ENCODE assay signal across 24 mouse cellular contexts in genomic region chr15:82695238-82695637, GRCm38 (mm10).
DNase-seq lines count a peak whose midpoint lies in the region; ATAC-seq and TF ChIP-seq lines count a peak whose summit lies in the region.
"Had no signal": no experiment of that assay in that cellular context is flagged by ENCODE, and none has a peak within 500 bp of the region (broad histone marks: within the 10 kb centered on the region; RNA-seq: fewer than 3 reads in every experiment).

No protein-coding gene starts in this region.

- no peaks in the 10 kb centered on the region for H3K27me3 ChIP-seq in heart, embryonic 12.5 days (replicated peaks)
- no peaks in the 10 kb centered on the region for H3K27me3 ChIP-seq in liver, adult 2 months (ENCODE audit: control insufficient read depth, insufficient read depth, low read length)
- no peaks in the 10 kb centered on the region for H3K27me3 ChIP-seq in liver, embryonic 12.5 days (replicated peaks)
- H3K27me3 ChIP-seq: forebrain, embryonic 13.5 days; heart, embryonic 15.5 days; Patski had no signal

- H3K9me3 ChIP-seq in heart, embryonic 12.5 days (replicated peaks), result no peaks in the 10 kb centered on the region
- no peaks in the 10 kb centered on the region for H3K9me3 ChIP-seq in liver, embryonic 12.5 days (replicated peaks)
- H3K9me3 ChIP-seq: forebrain, embryonic 10.5 days; forebrain, embryonic 13.5 days; heart, embryonic 15.5 days; hindbrain, embryonic 10.5 days; hindbrain, embryonic 13.5 days had no signal

- no peaks in the 10 kb centered on the region for H3K36me3 ChIP-seq in heart, embryonic 12.5 days
- H3K36me3 ChIP-seq in liver, adult 2 months (ENCODE audit: control insufficient read depth, insufficient read depth, low read length), result peaks cover 65% of the 10 kb centered on the region
- no peaks in the 10 kb centered on the region for H3K36me3 ChIP-seq in liver, embryonic 12.5 days
- H3K36me3 ChIP-seq: forebrain, embryonic 10.5 days; heart, embryonic 15.5 days; hindbrain, embryonic 10.5 days; hindbrain, embryonic 13.5 days had no signal

- no peak overlapping the region for H3K4me3 ChIP-seq in heart, embryonic 12.5 days
- no peak overlapping the region; the same call in 1 of the 2 replicates for H3K4me3 ChIP-seq in liver, adult 2 months (ENCODE audit: insufficient read depth, low read depth, low read length)
- no peak overlapping the region for H3K4me3 ChIP-seq in liver, embryonic 12.5 days
- H3K4me3 ChIP-seq: forebrain, embryonic 10.5 days; forebrain, embryonic 13.5 days; heart, embryonic 15.5 days; hindbrain, embryonic 10.5 days; hindbrain, embryonic 13.5 days had no signal

- no peaks in the 10 kb centered on the region for H3K4me1 ChIP-seq in heart, embryonic 12.5 days (replicated peaks)
- H3K4me1 ChIP-seq in liver, adult 2 months (ENCODE audit: control insufficient read depth, insufficient read depth, low read length), result peaks cover 36% of the 10 kb centered on the region
- no peaks in the 10 kb centered on the region for H3K4me1 ChIP-seq in liver, embryonic 12.5 days
- H3K4me1 ChIP-seq: forebrain, embryonic 10.5 days; forebrain, embryonic 13.5 days; heart, embryonic 15.5 days; hindbrain, embryonic 10.5 days; hindbrain, embryonic 13.5 days had no signal

- TF ChIP-seq CTCF in liver, adult 2 months (IDR thresholded peaks at IDR 0.05; ENCODE audit: low read depth, low read length), result no peak

- H3K79me2 ChIP-seq in liver, adult 2 months (ENCODE audit: control insufficient read depth, insufficient read depth, low read length), result no peaks in the 10 kb centered on the region

- H3K4me2 ChIP-seq in heart, embryonic 12.5 days, result no peak overlapping the region
- H3K4me2 ChIP-seq in liver, embryonic 12.5 days, result no peak overlapping the region
- H3K4me2 ChIP-seq: forebrain, embryonic 13.5 days; heart, embryonic 11.5 days; heart, embryonic 15.5 days; hindbrain, embryonic 13.5 days had no signal

- no peak for ATAC-seq in heart, embryonic 12.5 days (ENCODE audit: insufficient number of reproducible peaks, low FRiP score)
- ATAC-seq in liver, embryonic 12.5 days, result no peak
- ATAC-seq: forebrain, embryonic 13.5 days; forebrain, postnatal 0 days; hindbrain, embryonic 16.5 days; Patski had no signal

- no peak for TF ChIP-seq POLR2A in liver, adult 2 months (IDR thresholded peaks at IDR 0.05; ENCODE audit: extremely low read depth, insufficient read depth, low read length)

- intact Hi-C loops in left cerebral cortex, postnatal 10 days (cut with DNase I), result no loop called here

- H3K27ac ChIP-seq in heart, embryonic 12.5 days (ENCODE audit: poor library complexity, severe bottlenecking), result no peak overlapping the region
- peak overlapping the region; percentile 83 for H3K27ac ChIP-seq in liver, adult 2 months (replicated peaks; ENCODE audit: insufficient read depth, low read depth, low read length)
- H3K27ac ChIP-seq in liver, embryonic 12.5 days, result no peak overlapping the region
- H3K27ac ChIP-seq: forebrain, embryonic 10.5 days; forebrain, embryonic 13.5 days; heart, embryonic 15.5 days; hindbrain, embryonic 10.5 days; hindbrain, embryonic 13.5 days had no signal

- DNase-seq in heart, adult 11 months, result peak; percentile 21
- peak; percentile 97 for DNase-seq in liver, adult 2 months (ENCODE audit: extremely low read depth, low read depth, low spot score)
- DNase-seq in Muller cell, postnatal 12 days (ENCODE audit: inconsistent ontology term), result peak; percentile 17
- DNase-seq in yolk sac, embryonic 10.5 days (ENCODE audit: low spot score), result peak; percentile 7
- no peak for DNase-seq in left cerebral cortex, postnatal 10 days (ENCODE audit: extremely low spot score in 1 of 2, low spot score in 2 of 2)
- DNase-seq: adrenal gland, postnatal 10 days; adrenal gland, postnatal 36 days; cerebellum, adult 18-20 months; cerebellum, adult 9-10 months; cerebellum, postnatal 14 days; forebrain, postnatal 0 days; gastrocnemius, postnatal 36 days; heart, postnatal 10 days; heart, postnatal 36 days had no signal

- no peak overlapping the region for H3K9ac ChIP-seq in heart, embryonic 12.5 days
- H3K9ac ChIP-seq in liver, adult 2 months (ENCODE audit: low read depth, low read length), result no peak overlapping the region
- H3K9ac ChIP-seq in liver, embryonic 12.5 days, result no peak overlapping the region
- H3K9ac ChIP-seq: forebrain, embryonic 13.5 days; forebrain, postnatal 0 days; heart, embryonic 15.5 days; hindbrain, embryonic 13.5 days had no signal

Comparison
In these comparisons a context has a peak if more than half of its experiments do, and no peak if none do; other contexts are left out.
1. DNase-seq: peak in heart, adult 11 months (single experiment), liver, adult 2 months (single experiment), Muller cell, postnatal 12 days (single experiment) and yolk sac, embryonic 10.5 days (single experiment); none in left cerebral cortex, postnatal 10 days (0 of 2).